Mouse (Mus musculus): ENCODE data around the gene Rnf150.

Rnf150 gene

GRCm38 (mm10) chr8:82889062-82889720 is 26.0 kb downstream of the Rnf150 start:
- no peak for DNase-seq

DNA sequence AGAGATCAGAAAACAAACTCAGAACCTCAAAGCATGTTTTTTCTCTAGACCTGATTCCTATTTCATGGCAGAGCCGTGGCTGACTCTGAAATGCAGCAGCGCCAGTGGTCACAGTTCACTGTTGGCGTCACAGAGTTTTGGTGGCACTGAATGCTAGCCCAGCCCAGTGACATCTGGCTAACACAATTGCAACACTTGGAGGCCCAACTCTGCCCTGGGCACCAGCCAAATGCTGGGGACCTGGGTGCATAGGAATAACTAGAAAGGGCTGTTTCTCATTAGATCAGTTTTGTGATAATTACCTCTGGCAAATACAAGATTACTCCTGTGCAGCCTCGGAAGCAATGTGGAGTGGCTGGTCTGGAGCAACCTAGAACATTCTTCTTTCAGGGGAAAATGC is 31.9 kb downstream of the Rnf150 start:
- DNase-seq = no peak

DNA sequence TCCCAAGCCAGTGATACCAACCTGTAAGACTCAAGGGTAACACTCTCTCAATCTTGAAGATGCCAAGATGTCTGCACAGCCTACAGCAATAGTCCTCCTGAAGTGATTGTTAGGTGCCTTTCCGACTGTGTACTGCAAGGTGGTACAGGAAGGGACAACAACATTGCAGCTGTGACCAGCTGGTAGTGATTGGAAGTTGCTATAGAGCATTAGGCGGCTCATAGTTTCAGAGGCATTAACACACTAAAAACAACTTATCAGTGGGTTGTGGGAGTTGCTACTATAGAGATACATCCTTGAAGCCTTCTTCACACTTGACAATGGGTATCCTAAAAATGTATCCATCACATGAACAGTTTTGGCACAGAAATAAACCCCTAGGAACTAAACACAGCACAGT is 33.6 kb downstream of the Rnf150 start:
- DNase-seq = no peak

- no peak for DNase-seq
These were observed 34.7 kb downstream of the Rnf150 start for GRCm38 (mm10) chr8:82897628-82898458.

DNA sequence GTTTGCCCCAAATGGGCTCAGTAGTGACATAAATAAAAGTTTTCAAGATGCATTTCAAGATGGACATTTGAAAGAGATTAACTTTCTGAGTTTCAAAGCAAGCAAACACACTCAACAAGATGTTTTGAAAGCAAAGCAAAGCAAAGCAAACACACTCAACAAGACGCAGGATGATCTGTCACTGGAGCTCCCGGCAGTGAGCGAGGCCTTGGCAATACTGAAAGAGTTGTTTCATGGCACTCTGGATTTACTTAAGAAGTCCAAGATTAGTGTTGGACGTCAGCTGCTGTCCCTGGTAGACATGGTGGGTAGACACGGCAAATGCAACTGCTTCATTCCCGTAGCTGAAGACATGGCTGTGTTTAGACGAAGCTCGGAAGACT is 35.3 kb downstream of the Rnf150 start:
- no peak for DNase-seq

- no peak for DNase-seq
These were observed 37.8 kb downstream of the Rnf150 start for GRCm38 (mm10) chr8:82900958-82901357.

- no peak for DNase-seq
These were observed 38.5 kb downstream of the Rnf150 start for GRCm38 (mm10) chr8:82901549-82902138.

- DNase-seq = no peak
These were observed 40.3 kb downstream of the Rnf150 start for GRCm38 (mm10) chr8:82903497-82903896.

DNA sequence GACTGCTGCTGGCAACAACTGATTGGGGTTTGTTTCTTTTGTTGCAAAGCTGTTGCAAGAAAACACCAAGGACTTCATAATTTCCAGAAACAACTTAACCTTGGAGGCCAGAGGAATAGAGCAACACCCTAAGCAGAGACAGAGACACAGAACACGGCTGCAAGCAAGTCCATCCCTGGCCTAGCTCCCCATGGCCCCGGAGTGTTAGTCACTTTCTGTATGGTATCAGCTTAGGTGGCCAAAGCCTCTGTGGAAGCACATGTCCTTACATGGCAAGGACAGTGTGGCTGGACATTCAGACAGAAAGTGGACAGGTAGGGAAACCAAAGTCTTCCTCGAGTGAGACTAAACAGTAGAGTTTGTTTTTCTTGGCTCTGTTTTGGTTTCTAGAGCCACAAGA is 44.1 kb downstream of the Rnf150 start:
- DNase-seq = no peak

DNA sequence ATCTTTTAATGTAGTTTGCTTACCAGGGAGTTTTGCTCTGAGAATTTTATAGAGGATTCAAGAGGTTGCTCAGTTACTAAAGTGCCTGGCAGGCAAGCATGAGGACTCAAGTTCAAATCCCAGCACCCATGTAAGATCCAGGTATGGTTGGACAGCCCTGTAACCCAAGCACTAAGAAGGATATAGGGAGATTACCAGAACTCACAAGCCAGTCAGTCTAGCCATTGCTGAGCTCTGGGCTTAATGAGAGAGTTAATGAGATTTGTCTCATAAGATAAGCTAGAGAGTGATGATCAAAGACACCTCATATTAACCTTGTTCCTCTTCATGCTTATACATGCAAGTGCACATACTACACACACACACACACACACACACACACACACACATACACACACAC is 48.3 kb downstream of the Rnf150 start:
- no peak for DNase-seq

GRCm38 (mm10) chr8:82912282-82912681 is 49.1 kb downstream of the Rnf150 start:
- no peak for DNase-seq

- no peak for DNase-seq
These were observed 51.4 kb downstream of the Rnf150 start for GRCm38 (mm10) chr8:82914543-82914942.

GRCm38 (mm10) chr8:82916851-82917539 is 53.8 kb downstream of the Rnf150 start:
- no peak for DNase-seq

DNA sequence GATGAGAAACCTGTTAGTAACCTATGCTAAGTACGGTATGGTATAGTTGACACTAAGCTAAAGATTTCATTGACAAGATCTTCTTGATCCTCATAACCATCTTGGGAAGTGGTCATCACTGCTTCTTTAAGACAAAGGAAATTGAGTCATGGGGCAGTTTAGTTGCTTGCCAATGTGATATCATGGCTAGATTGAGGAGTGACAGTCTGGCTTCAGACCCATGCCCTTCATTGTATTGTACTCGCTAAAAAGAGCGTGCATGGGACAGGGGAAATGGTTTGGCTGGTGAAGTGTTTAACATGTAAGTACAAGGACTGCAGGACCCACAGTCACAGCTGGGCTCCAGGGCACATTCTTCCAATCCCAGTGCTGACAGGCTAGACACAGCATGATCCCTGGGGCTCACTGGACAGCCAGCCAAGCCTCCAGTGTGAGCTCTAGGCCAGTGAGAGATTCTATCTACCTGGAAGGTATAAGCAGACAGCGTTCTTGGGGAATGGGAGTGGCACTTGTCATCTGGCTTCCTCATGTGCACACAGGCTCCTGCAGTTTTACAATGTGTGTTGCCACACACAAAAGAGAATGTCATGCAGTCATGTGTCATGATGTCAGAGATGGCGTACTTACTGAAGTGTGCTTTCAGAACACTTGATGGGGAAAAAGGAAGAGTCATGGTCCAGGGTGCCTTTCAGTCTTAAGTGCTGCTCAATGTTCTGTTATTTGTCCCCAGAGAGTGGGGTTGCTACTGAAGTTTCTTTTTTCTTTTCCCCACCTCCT is 54.6 kb downstream of the Rnf150 start:
- DNase-seq = no peak

- no peak for DNase-seq
These were observed 56.5 kb downstream of the Rnf150 start for GRCm38 (mm10) chr8:82919676-82920075.

DNA sequence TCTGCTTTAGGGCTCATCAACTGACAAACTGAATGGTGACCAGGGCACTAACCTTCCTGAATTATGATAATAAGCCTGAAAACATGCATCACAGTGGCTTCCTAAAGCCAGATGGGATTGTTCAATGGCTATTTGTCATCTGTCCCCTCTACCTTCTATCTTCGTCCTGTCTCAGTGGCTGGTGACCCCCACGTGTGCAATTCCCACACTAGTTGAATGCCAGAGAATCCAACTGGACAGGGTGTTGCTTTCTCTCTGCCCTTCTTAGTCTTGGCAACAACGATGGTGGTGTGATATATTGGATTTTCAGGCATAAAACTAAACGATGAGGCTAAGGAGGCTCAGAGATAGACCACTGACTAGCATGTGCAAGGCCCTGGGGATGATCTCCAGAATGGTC is 57.0 kb downstream of the Rnf150 start:
- no peak for DNase-seq

DNA sequence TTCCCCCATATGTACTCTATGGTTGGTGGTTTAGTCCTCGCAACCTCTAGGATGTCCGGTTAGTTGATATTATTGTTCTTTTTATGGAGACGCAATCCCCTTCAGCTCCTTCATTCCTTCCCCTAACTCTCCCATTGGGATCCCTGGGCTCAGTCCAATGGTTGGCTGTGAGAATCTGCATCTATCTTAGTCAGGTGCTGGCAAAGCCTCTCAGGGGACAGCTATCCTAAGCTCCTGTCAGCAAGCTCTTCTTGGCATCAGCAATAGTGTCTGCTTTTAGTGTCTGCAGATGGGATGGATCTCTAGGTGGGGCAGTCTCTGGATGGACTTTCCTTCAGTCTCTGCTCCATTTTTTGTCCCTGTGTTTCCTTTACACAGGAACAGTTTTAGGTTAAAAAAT is 62.1 kb downstream of the Rnf150 start:
- DNase-seq = no peak

DNA sequence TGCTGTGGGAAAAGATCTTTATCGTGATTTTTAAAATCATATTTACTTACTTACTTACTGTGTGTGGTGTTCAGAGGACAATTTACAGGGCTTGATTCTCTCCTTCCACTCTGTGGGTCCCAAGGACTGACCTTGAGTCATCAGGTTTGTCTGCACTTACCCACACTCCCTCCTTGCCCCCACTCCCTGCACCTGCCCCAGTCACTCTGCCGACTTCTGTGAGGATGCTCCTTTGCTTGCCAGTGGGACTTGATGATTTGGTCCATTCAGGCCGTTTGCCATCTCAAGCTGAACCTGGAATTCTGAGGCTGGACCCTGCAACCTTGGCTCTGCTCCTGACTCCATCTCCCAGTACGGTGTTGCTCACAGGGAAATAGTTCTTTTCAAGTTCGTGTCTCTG is 63.4 kb downstream of the Rnf150 start:
- no peak for DNase-seq

- no peak for DNase-seq
These were observed 68.4 kb downstream of the Rnf150 start for GRCm38 (mm10) chr8:82931554-82931953.

DNA sequence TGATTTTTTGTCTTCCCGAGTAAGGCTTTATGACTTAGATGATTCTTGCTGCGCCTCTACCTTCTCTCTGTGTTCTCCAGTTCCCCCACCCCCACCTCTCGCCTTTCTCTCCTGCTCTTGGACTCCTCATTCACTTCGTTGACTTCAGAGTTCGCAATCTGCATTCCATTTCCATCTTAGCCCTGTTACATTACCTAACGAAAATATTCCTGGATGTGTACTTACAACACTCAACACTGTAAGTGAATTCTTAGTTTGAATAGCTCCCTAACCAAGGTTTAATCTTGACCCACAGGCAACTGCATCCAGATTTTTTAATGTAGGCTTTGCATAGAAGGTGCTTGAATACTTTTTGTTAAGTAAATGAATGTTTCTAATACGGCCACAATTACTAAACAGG is 73.0 kb downstream of the Rnf150 start:
- DNase-seq = no peak

DNA sequence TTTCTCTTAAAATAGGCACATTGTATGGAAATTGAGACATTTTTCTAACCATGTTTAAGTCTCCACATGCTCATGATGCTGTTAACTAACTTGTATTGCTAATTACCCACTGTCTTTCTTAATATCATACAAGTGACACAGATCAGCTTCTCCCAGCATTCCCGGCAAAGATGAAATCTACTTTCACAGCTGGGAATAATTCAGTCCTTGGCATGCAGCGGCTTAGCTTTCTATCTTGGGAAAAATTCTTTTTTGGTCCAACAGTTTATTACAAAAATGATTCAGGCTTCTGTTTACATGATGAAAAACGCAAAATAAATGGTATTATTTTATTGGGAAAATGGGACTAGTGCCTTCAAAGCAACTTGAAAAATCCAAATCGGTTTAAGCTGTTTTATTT is 73.7 kb downstream of the Rnf150 start:
- no peak for DNase-seq

DNA sequence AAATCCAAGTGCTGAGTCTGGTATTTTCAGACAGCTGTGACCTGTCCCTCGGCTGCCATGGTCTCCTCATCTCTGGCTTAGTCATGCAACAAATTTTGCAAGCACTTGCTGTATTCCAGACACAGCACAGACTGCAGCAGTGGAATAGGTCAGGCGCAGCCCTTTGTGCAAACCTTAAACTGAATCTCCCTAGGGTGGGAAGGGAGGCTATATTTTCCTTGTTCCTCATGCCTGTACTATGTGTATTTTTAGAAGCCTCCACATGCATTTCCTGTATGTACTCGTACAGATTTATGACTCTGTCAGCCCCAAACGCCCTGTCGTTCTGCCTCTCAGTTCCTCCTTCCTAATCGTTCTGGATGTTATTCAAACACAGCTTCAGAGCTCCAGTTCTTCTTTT is 76.8 kb downstream of the Rnf150 start:
- no peak for DNase-seq
